Mouse (Mus musculus) kidney, postnatal 0 days (tissue): ENCODE results near the gene Stx3. TPM values are rescaled to one million over a fixed set of nuclear protein-coding genes. Genes with fewer than 3 reads are reported as not detected.
A peak's percentile ranks its signal among the peaks of the same experiment; 100 is the strongest.

Source experiments
- ATAC-seq: fragments of 200-750 bp; cut with Nextera tagmentation; replicated peaks from 2 replicates; pipeline ENCODE4 v1.8.0; 2017; ENCODE audit warnings: low read depth, moderate number of reproducible peaks, moderate TSS enrichment, moderate library complexity; ENCODE audit not compliant: low FRiP score
- DNase-seq: peaks from one replicate; pipeline ENCODE4 v3.0.0-alpha.2; 2016; ENCODE audit warnings: low spot score
- H3K27ac ChIP-seq: fragments of 300-500 bp; sonication (generic); 2 replicates; pipeline ENCODE4 v1.5.1; 2014; ENCODE audit warnings: mild to moderate bottlenecking
- H3K27me3 ChIP-seq: fragments of 300-500 bp; sonication (generic); 2 replicates; pipeline ENCODE4 v1.6.1; 2014; ENCODE audit warnings: low read length, mixed read lengths; ENCODE audit not compliant: insufficient read depth
- H3K36me3 ChIP-seq: fragments of 300-500 bp; sonication (generic); 2 replicates; pipeline ENCODE4 v1.6.1; 2014; ENCODE audit warnings: low read length, mixed read lengths; ENCODE audit not compliant: insufficient read depth
- H3K4me1 ChIP-seq: fragments of 300-500 bp; sonication (generic); replicated peaks from 2 replicates; pipeline ENCODE4 v1.6.1; 2014; ENCODE audit warnings: antibody characterized with exemption, low read length, mixed read lengths; ENCODE audit not compliant: insufficient read depth
- H3K4me2 ChIP-seq: fragments of 300-500 bp; sonication (generic); 2 replicates; pipeline ENCODE4 v1.6.1; 2014; ENCODE audit warnings: mild to moderate bottlenecking, low read length, moderate library complexity, mixed read lengths
- H3K4me3 ChIP-seq: fragments of 300-500 bp; sonication (generic); replicated peaks from 2 replicates; pipeline ENCODE4 v1.5.1; 2014; ENCODE audit warnings: low read depth, low read length
- H3K9ac ChIP-seq: fragments of 300-500 bp; sonication (generic); 2 replicates; pipeline ENCODE4 v1.6.1; 2014; ENCODE audit warnings: low read depth, low read length
- H3K9me3 ChIP-seq: fragments of 300-500 bp; sonication (generic); replicated peaks from 2 replicates; pipeline ENCODE4 v1.6.1; 2016; ENCODE audit warnings: low read length, inconsistent platforms, mixed read lengths
- CTCF ChIP-seq: IDR thresholded peaks from 2 replicates; pipeline ENCODE4 v1.5.1; 2016; ENCODE audit warnings: antibody characterized with exemption, low read depth, mild to moderate bottlenecking, moderate library complexity
- WGBS: fragments of 180-500 bp; shearing (Covaris S2); extraction: QIAGEN DNeasy Blood & Tissue Kit; methylation state at CpG from one replicate; pipeline ENCODE4 v1.1.7; 2014; 5-methylcytosine and 5-hydroxymethylcytosine counted together
- polyA plus RNA-seq: library from polyadenylated mRNA; unstranded; fragments of >200 nt; fragmentation: Nextera tagmentation; extraction: Ambion mirVana; gene quantifications from 2 replicates; pipeline ENCODE4 v1.2.1, GENCODE M21; 2015

Stx3 gene
- polyA plus RNA-seq, 1 experiment from 2014 or later: 42.5 TPM

GRCm38 (mm10) chr19:11816706-11817105, 2.5 kb downstream of the Stx3 start:
- Histone ChIP-seq H3K27ac (no peak overlapping the region), H3K4me2 (peak overlapping the region; percentile 78; the same call in 1 of the 2 replicates), H3K36me3 (no peaks in the 10 kb centered on the region), H3K9ac (no peak overlapping the region), H3K27me3 (no peaks in the 10 kb centered on the region), H3K9me3 (no peaks in the 10 kb centered on the region), H3K4me1 (peaks cover 4% of the 10 kb centered on the region; the same call in 1 of the 2 replicates), H3K4me3 (no peak overlapping the region)
- TF ChIP-seq CTCF: no peak
- no peak for ATAC-seq
- DNase-seq: peak; percentile 15
- WGBS: 35% methylated on average over 6 of the region's 6 CpGs

GRCm38 (mm10) chr19:11814742-11815333, 4.4 kb downstream of the Stx3 start:
- H3K9me3 ChIP-seq: no peaks in the 10 kb centered on the region
- H3K27me3 ChIP-seq: no peaks in the 10 kb centered on the region
- 82% methylated on average over 6 of the region's 6 CpGs for WGBS
- peaks cover 4% of the 10 kb centered on the region; the same call in 1 of the 2 replicates for H3K4me1 ChIP-seq
- TF ChIP-seq CTCF: no peak
- H3K9ac ChIP-seq: no peak overlapping the region
- H3K27ac ChIP-seq: no peak overlapping the region
- H3K4me3 ChIP-seq: no peak overlapping the region
- H3K4me2 ChIP-seq: no peak overlapping the region
- DNase-seq (peak; percentile 19), ATAC-seq (peak; percentile 50)
- no peaks in the 10 kb centered on the region for H3K36me3 ChIP-seq

- no peak for TF ChIP-seq CTCF
- H3K4me2 ChIP-seq: peak overlapping the region; percentile 24; the same call in 1 of the 2 replicates
- peaks cover 4% of the 10 kb centered on the region; the same call in 1 of the 2 replicates for H3K4me1 ChIP-seq
- ATAC-seq (no peak), DNase-seq (peak; percentile 57)
- 0 out of 2 replicates have a peak overlapping the region, but pooled peaks have one; percentile 15 for H3K9ac ChIP-seq
- no peaks in the 10 kb centered on the region for H3K36me3 ChIP-seq
- H3K4me3 ChIP-seq: no peak overlapping the region
- H3K27me3 ChIP-seq: no peaks in the 10 kb centered on the region
- 14% methylated on average over 8 of the region's 8 CpGs for WGBS
- H3K9me3 ChIP-seq: no peaks in the 10 kb centered on the region
- H3K27ac ChIP-seq: peak overlapping the region; percentile 73
Observed at GRCm38 (mm10) chr19:11813649-11814048, 5.6 kb downstream of the Stx3 start.

GRCm38 (mm10) chr19:11813136-11813535, 6.1 kb downstream of the Stx3 start:
- Histone ChIP-seq H3K27ac (0 out of 2 replicates have a peak overlapping the region, but pooled peaks have one; percentile 73), H3K27me3 (no peaks in the 10 kb centered on the region), H3K4me1 (peaks cover 4% of the 10 kb centered on the region; the same call in 1 of the 2 replicates), H3K4me3 (no peak overlapping the region), H3K36me3 (no peaks in the 10 kb centered on the region), H3K9ac (no peak overlapping the region), H3K4me2 (no peak overlapping the region), H3K9me3 (no peaks in the 10 kb centered on the region)
- TF ChIP-seq CTCF: no peak
- 64% methylated on average over 4 of the region's 4 CpGs for WGBS
- DNase-seq (no peak), ATAC-seq (no peak)

GRCm38 (mm10) chr19:11811688-11812365, 7.4 kb downstream of the Stx3 start:
- no peak for TF ChIP-seq CTCF
- Histone ChIP-seq H3K4me3 (no peak overlapping the region), H3K4me2 (peak overlapping the region; percentile 23; the same call in 1 of the 2 replicates), H3K9me3 (no peaks in the 10 kb centered on the region), H3K4me1 (peaks cover 4% of the 10 kb centered on the region; the same call in 1 of the 2 replicates), H3K27ac (peak overlapping the region; percentile 15; the same call in 1 of the 2 replicates), H3K27me3 (no peaks in the 10 kb centered on the region), H3K36me3 (no peaks in the 10 kb centered on the region), H3K9ac (no peak overlapping the region)
- peak; percentile 83 for DNase-seq
- 44% methylated on average over 5 of the region's 5 CpGs for WGBS
- peak; percentile 83 for ATAC-seq

- DNase-seq: peak; percentile 59
- Histone ChIP-seq H3K27me3 (no peaks in the 10 kb centered on the region), H3K27ac (no peak overlapping the region), H3K4me3 (no peak overlapping the region), H3K9me3 (no peaks in the 10 kb centered on the region), H3K36me3 (no peaks in the 10 kb centered on the region), H3K4me1 (peaks cover 4% of the 10 kb centered on the region; the same call in 1 of the 2 replicates), H3K4me2 (no peak overlapping the region), H3K9ac (no peak overlapping the region)
- 57% methylated on average over 1 of the region's 1 CpGs for WGBS
- TF ChIP-seq CTCF: no peak
- ATAC-seq: no peak
Observed at GRCm38 (mm10) chr19:11810856-11811255, 8.3 kb downstream of the Stx3 start.
